Mouse (Mus musculus) CH12.LX (cell line): ENCODE measurements at regions not wholly inside any gene's neighbourhood (a gene's known extent, or its start where the extent isn't known, plus 50 kb on each side); places are given as distances from the start of the nearest gene placed in this dataset.

ENCODE experiments used
- CTCF ChIP-seq, 2 experiments: IDR thresholded peaks in 1 of 2; conservative IDR thresholded peaks in 1 of 2; 2 replicates each; pipeline ENCODE4 v1.5.1; 2011 to 2012; ENCODE audit warnings: low read depth in 2 of 2, low read length in 2 of 2, improper control_type of control experiment in 1 of 2, inconsistent platforms in 1 of 2, mild to moderate bottlenecking in 1 of 2, moderate library complexity in 1 of 2
- POLR2A ChIP-seq: IDR thresholded peaks from 2 replicates; pipeline ENCODE4 v1.6.1; 2011; ENCODE audit warnings: low read depth, mild to moderate bottlenecking, improper control_type of control experiment, low read length
- USF1 ChIP-seq: IDR thresholded peaks from 2 replicates; pipeline ENCODE4 v1.6.1; 2014; ENCODE audit warnings: low read depth, mild to moderate bottlenecking, inconsistent platforms, low read length, improper control_type of control experiment
- USF2 ChIP-seq: conservative IDR thresholded peaks from 2 replicates; pipeline ENCODE4 v1.6.1; 2011; ENCODE audit warnings: low read depth, low read length, improper control_type of control experiment
- ZKSCAN1 ChIP-seq: IDR thresholded peaks from 2 replicates; pipeline ENCODE4 v1.6.1; 2012; ENCODE audit warnings: low read depth, inconsistent platforms, low read length, improper control_type of control experiment, borderline replicate concordance

GRCm38 (mm10) chr13:51957101-51957500, 110.6 kb downstream of the Gadd45g start:
- no peak for TF ChIP-seq USF1
- TF ChIP-seq POLR2A, result no peak
- no peak for TF ChIP-seq CTCF (conservative IDR thresholded peaks at IDR 0.05 in 1 of 2, IDR thresholded peaks at IDR 0.05 in 1 of 2; ENCODE audit: low read depth in 2 of 2, low read length in 2 of 2)
- TF ChIP-seq USF2, result no peak
- TF ChIP-seq ZKSCAN1, result no peak
